Mouse (Mus musculus) liver, postnatal 0 days (tissue): ENCODE measurements around the gene B430306N03Rik.

ENCODE experiments used
- CTCF ChIP-seq: sonication (generic); IDR thresholded peaks from 2 replicates; pipeline ENCODE4 v1.5.1; 2016; ENCODE audit warnings: antibody characterized with exemption, low read depth
- EP300 ChIP-seq: IDR thresholded peaks from 2 replicates; pipeline ENCODE4 v1.6.1; 2016; ENCODE audit warnings: antibody characterized with exemption, low read depth, mild to moderate bottlenecking

DNA sequence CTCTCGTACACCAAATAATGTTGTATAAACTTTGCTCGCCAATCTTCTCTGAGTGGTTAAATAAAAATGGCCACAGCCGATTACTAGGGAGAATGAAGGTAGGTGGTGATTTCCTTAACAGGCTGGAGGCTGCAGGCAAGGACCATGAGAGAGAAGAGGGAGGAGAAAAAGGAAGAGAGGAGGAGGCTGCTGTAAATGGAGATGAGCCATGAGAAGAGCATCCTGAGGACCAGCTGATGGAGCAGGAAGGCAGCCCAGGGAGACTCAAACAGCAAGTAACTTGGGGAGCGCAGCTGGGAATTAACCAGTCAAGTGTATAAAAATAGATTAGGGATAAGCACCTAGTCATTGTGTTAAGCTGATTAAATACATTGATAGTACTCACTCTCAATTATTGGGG, 18.2 kb downstream of the B430306N03Rik start:
- TF ChIP-seq EP300 (no peak), CTCF (no peak)
